Mouse (Mus musculus): ENCODE measurements around the gene Acr. TPM values are rescaled to one million over a fixed set of nuclear protein-coding genes. Genes with fewer than 3 reads are reported as not detected.

Acr gene
- polyA plus RNA-seq, 1 experiment from 2014 or later = 0.27 TPM

GRCm38 (mm10) chr15:89591723-89592455 lies 23.8 kb downstream of the Acr start, which contains the start of gene Rabl2:
Gene Rabl2 (minus strand): TSS chr15:89591923.
- no peaks in the 10 kb centered on the region for H3K27me3 ChIP-seq
- peak within 1 kb of the TSS; percentile 81 for H3K4me2 ChIP-seq
- peaks cover 3% of the 10 kb centered on the region; the same call in 1 of the 2 replicates for H3K36me3 ChIP-seq
- under 1% methylated on average over 35 of the region's 35 CpGs for WGBS
- peak; percentile 97 for ATAC-seq (replicated peaks; ENCODE audit: low FRiP score)
- H3K9ac ChIP-seq = peak within 1 kb of the TSS; percentile 75
- peaks cover 23% of the 10 kb centered on the region for H3K4me1 ChIP-seq
- H3K4me3 ChIP-seq (replicated peaks) = peak within 1 kb of the TSS; percentile 89
- H3K27ac ChIP-seq = peak within 1 kb of the TSS; percentile 70; the same call in 1 of the 2 replicates
- H3K9me3 ChIP-seq (replicated peaks) = no peaks in the 10 kb centered on the region

- Histone ChIP-seq H3K9ac (no peak overlapping the region), H3K4me3 (replicated peaks) (peak overlapping the region; percentile 89), H3K36me3 (no peaks in the 10 kb centered on the region; the same call in 1 of the 2 replicates), H3K4me2 (peak overlapping the region; percentile 81), H3K4me1 (peaks cover 23% of the 10 kb centered on the region), H3K27me3 (no peaks in the 10 kb centered on the region), H3K27ac (no peak overlapping the region), H3K9me3 (replicated peaks) (no peaks in the 10 kb centered on the region)
- 50% methylated on average over 4 of the region's 4 CpGs for WGBS
- peak; percentile 21; the same call in 1 of the 2 replicates for ATAC-seq (replicated peaks; ENCODE audit: low FRiP score)
Measured at GRCm38 (mm10) chr15:89592548-89592947, 24.4 kb downstream of the Acr start.

GRCm38 (mm10) chr15:89605822-89606570 lies 37.9 kb downstream of the Acr start:
- H3K9ac ChIP-seq = no peak overlapping the region
- H3K4me3 ChIP-seq (replicated peaks) = no peak overlapping the region
- no peak overlapping the region for H3K27ac ChIP-seq
- no peak for ATAC-seq (replicated peaks; ENCODE audit: low FRiP score)
- no peaks in the 10 kb centered on the region for H3K4me1 ChIP-seq
- no peaks in the 10 kb centered on the region for H3K9me3 ChIP-seq (replicated peaks)
- H3K4me2 ChIP-seq = no peak overlapping the region
- no peaks in the 10 kb centered on the region for H3K36me3 ChIP-seq
- H3K27me3 ChIP-seq = no peaks in the 10 kb centered on the region
- WGBS = 74% methylated on average over 12 of the region's 12 CpGs

- ATAC-seq (replicated peaks; ENCODE audit: low FRiP score) = no peak
- no peak overlapping the region for H3K9ac ChIP-seq
- no peak overlapping the region for H3K27ac ChIP-seq
- H3K9me3 ChIP-seq (replicated peaks) = no peaks in the 10 kb centered on the region
- no peak overlapping the region for H3K4me2 ChIP-seq
- H3K4me3 ChIP-seq (replicated peaks) = no peak overlapping the region
- no peaks in the 10 kb centered on the region for H3K4me1 ChIP-seq
- no peaks in the 10 kb centered on the region for H3K27me3 ChIP-seq
- WGBS = 75% methylated on average over 8 of the region's 8 CpGs
- H3K36me3 ChIP-seq = no peaks in the 10 kb centered on the region
Measured at GRCm38 (mm10) chr15:89607480-89607879, 39.4 kb downstream of the Acr start.

- H3K4me2 ChIP-seq = no peak overlapping the region
- H3K27ac ChIP-seq = no peak overlapping the region
- H3K4me1 ChIP-seq = no peaks in the 10 kb centered on the region
- H3K9me3 ChIP-seq (replicated peaks) = no peaks in the 10 kb centered on the region
- no peaks in the 10 kb centered on the region for H3K36me3 ChIP-seq
- H3K27me3 ChIP-seq = no peaks in the 10 kb centered on the region
- ATAC-seq (replicated peaks; ENCODE audit: low FRiP score) = no peak
- 86% methylated on average over 9 of the region's 9 CpGs for WGBS
- no peak overlapping the region for H3K9ac ChIP-seq
- no peak overlapping the region for H3K4me3 ChIP-seq (replicated peaks)
Measured at GRCm38 (mm10) chr15:89607888-89608287, 39.8 kb downstream of the Acr start.

GRCm38 (mm10) chr15:89622312-89622958 lies 54.3 kb downstream of the Acr start:
- WGBS = 75% methylated on average over 12 of the region's 12 CpGs

GRCm38 (mm10) chr15:89622959-89623625 lies 55.0 kb downstream of the Acr start:
- ATAC-seq (replicated peaks; ENCODE audit: low FRiP score) = no peak

More at GRCm38 (mm10) chr15:89622312-89622958, 54.3 kb downstream of the Acr start:
- ATAC-seq (replicated peaks; ENCODE audit: low FRiP score) = 0 out of 2 replicates have a peak, but pooled peaks have one; percentile 22
- no peak overlapping the region for H3K4me2 ChIP-seq
- no peaks in the 10 kb centered on the region for H3K36me3 ChIP-seq
- H3K27ac ChIP-seq = no peak overlapping the region
- no peak overlapping the region for H3K4me3 ChIP-seq (replicated peaks)
- no peaks in the 10 kb centered on the region for H3K9me3 ChIP-seq (replicated peaks)
- no peaks in the 10 kb centered on the region for H3K27me3 ChIP-seq
- H3K9ac ChIP-seq = no peak overlapping the region
- H3K4me1 ChIP-seq = 0 out of 2 replicates have a peak, but pooled peaks cover 2% of the 10 kb centered on the region

GRCm38 (mm10) chr15:89623626-89623959 lies 55.5 kb downstream of the Acr start:
- no peak overlapping the region for H3K9ac ChIP-seq
- 12% methylated on average over 6 of the region's 6 CpGs for WGBS
- no peak overlapping the region for H3K27ac ChIP-seq
- H3K9me3 ChIP-seq (replicated peaks) = no peaks in the 10 kb centered on the region
- H3K27me3 ChIP-seq = no peaks in the 10 kb centered on the region
- no peaks in the 10 kb centered on the region for H3K36me3 ChIP-seq
- ATAC-seq (replicated peaks; ENCODE audit: low FRiP score) = no peak
- H3K4me2 ChIP-seq = no peak overlapping the region
- H3K4me1 ChIP-seq = 0 out of 2 replicates have a peak, but pooled peaks cover 2% of the 10 kb centered on the region
- no peak overlapping the region for H3K4me3 ChIP-seq (replicated peaks)

More at GRCm38 (mm10) chr15:89622959-89623625, 55.0 kb downstream of the Acr start:
- H3K9me3 ChIP-seq (replicated peaks) = no peaks in the 10 kb centered on the region
- H3K4me3 ChIP-seq (replicated peaks) = no peak overlapping the region
- H3K4me1 ChIP-seq = 0 out of 2 replicates have a peak, but pooled peaks cover 2% of the 10 kb centered on the region
- 64% methylated on average over 5 of the region's 5 CpGs for WGBS
- H3K36me3 ChIP-seq = no peaks in the 10 kb centered on the region
- H3K9ac ChIP-seq = no peak overlapping the region
- H3K4me2 ChIP-seq = no peak overlapping the region
- H3K27me3 ChIP-seq = no peaks in the 10 kb centered on the region
- H3K27ac ChIP-seq = no peak overlapping the region

Other genes starting within 250 kb of the Acr start
- 0.71 and 0.74 TPM in 2 replicates for gene Adm2, start 245.6 kb upstream of the Acr start, polyA plus RNA-seq (2015; fragmentation: Nextera tagmentation; extraction: Ambion mirVana)
- 6.8 and 7.1 TPM in 2 replicates for gene Miox, start 233.9 kb upstream of the Acr start, polyA plus RNA-seq (2015; fragmentation: Nextera tagmentation; extraction: Ambion mirVana)
- gene Lmf2, start 212.7 kb upstream of the Acr start, polyA plus RNA-seq (2015; fragmentation: Nextera tagmentation; extraction: Ambion mirVana) = 54.1 and 67.9 TPM in 2 replicates
- gene Ncaph2, start 212.6 kb upstream of the Acr start, polyA plus RNA-seq (2015; fragmentation: Nextera tagmentation; extraction: Ambion mirVana) = 147 and 155 TPM in 2 replicates
- 7.9 and 8.2 TPM in 2 replicates for gene Sco2, start 194.5 kb upstream of the Acr start, polyA plus RNA-seq (2015; fragmentation: Nextera tagmentation; extraction: Ambion mirVana)
- 1.3 and 1.4 TPM in 2 replicates for gene Tymp, start 191.3 kb upstream of the Acr start, polyA plus RNA-seq (2015; fragmentation: Nextera tagmentation; extraction: Ambion mirVana)
- 0.82 and 0.83 TPM in 2 replicates for gene Odf3b, start 189.0 kb upstream of the Acr start, polyA plus RNA-seq (2015; fragmentation: Nextera tagmentation; extraction: Ambion mirVana)
- not detected in 2 replicates for gene Klhdc7b, start 183.4 kb upstream of the Acr start, polyA plus RNA-seq (2015; fragmentation: Nextera tagmentation; extraction: Ambion mirVana)
- not detected in 2 replicates for gene Syce3, start 157.8 kb upstream of the Acr start, polyA plus RNA-seq (2015; fragmentation: Nextera tagmentation; extraction: Ambion mirVana)
- 3.9 and 4.4 TPM in 2 replicates for gene Cpt1b, start 142.5 kb upstream of the Acr start, polyA plus RNA-seq (2015; fragmentation: Nextera tagmentation; extraction: Ambion mirVana)
- gene C730034F03Rik, start 138.7 kb upstream of the Acr start, polyA plus RNA-seq (2015; fragmentation: Nextera tagmentation; extraction: Ambion mirVana) = 3.7 and 3.8 TPM in 2 replicates
- 0.15 TPM in 1 of 2 replicates, not detected in the other for gene Gm44502, start 138.6 kb upstream of the Acr start, polyA plus RNA-seq (2015; fragmentation: Nextera tagmentation; extraction: Ambion mirVana)
- 57.2 and 62.0 TPM in 2 replicates for gene Chkb, start 138.4 kb upstream of the Acr start, polyA plus RNA-seq (2015; fragmentation: Nextera tagmentation; extraction: Ambion mirVana)
- 0.77 and 1.7 TPM in 2 replicates for gene Mapk8ip2, start 114.4 kb upstream of the Acr start, polyA plus RNA-seq (2015; fragmentation: Nextera tagmentation; extraction: Ambion mirVana)
- gene Arsa, start 90.9 kb upstream of the Acr start, polyA plus RNA-seq (2015; fragmentation: Nextera tagmentation; extraction: Ambion mirVana) = 14.4 and 18.7 TPM in 2 replicates
- gene Shank3, start 68.7 kb upstream of the Acr start, polyA plus RNA-seq (2015; fragmentation: Nextera tagmentation; extraction: Ambion mirVana) = 1.8 and 2.2 TPM in 2 replicates
- 53.9 and 55.9 TPM in 2 replicates for gene Rabl2, start 23.6 kb downstream of the Acr start, polyA plus RNA-seq (2015; fragmentation: Nextera tagmentation; extraction: Ambion mirVana)

Measured in kidney, embryonic 15.5 days (tissue).